Mouse (Mus musculus) brain, adult 2 months (tissue): ENCODE results near the gene Asz1.

ENCODE experiments used
- DNase-seq: peaks from one replicate; pipeline ENCODE4 v3.0.0; 2011; ENCODE audit warnings: low read depth, low spot score

Asz1 gene

DNA sequence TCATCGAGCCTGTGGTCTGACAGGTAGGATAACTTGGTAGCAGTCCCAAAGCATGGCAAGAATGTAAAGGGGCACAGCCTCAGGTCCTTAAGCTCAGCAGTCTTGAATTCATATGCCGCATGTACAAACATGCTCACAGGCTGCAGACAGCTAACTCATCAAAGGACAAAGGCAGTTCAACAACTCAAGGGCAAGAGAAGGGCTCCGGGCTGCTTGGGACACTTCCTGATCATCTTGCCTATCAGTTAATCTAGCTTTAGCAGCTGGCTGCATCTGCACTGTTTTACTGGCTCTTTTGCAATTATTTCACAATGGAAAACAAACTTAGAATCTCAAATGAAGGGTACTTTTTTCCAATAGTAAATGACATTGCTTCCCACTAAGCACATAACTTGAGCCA lies 101.5 kb downstream of the Asz1 start:
- no peak for DNase-seq

DNA sequence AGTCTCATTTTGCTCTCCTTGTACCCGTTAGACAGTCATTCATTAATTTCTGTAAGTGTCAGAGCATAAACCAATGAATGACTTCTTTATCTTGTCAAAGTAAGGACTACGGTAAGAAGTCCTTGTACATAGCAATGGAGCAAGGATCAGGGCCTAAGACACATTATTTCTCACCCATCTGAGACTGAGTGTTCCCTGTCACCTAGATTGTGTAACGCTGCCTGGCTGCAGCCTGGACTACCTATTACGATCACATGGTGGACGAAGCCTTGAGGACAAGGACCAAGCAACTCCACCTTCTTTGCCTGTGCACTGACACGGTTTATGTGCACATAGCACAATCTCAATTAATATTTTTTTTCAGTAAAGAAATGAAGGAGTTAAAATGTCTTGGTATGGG lies 106.8 kb downstream of the Asz1 start:
- no peak for DNase-seq
